Mouse (Mus musculus) adipocyte (in vitro differentiated cells): ENCODE data around the gene Mff.
A peak's percentile ranks its signal among the peaks of the same experiment; 100 is the strongest.

Experiments
- DNase-seq: peaks from one replicate; pipeline ENCODE4 v3.0.0-alpha.2; 2016; ENCODE audit warnings: low spot score

Gene Mff

GRCm38 (mm10) chr1:82724339-82725025, at the start of gene Mff:
Mff (plus strand) TSS chr1:82724890.
- DNase-seq: peak; percentile 96

GRCm38 (mm10) chr1:82686328-82686727, 38.4 kb upstream of the Mff start:
- no peak for DNase-seq

- no peak for DNase-seq
These were observed 37.8 kb upstream of the Mff start for GRCm38 (mm10) chr1:82686866-82687265.

GRCm38 (mm10) chr1:82687931-82688330, 36.8 kb upstream of the Mff start:
- DNase-seq: no peak

GRCm38 (mm10) chr1:82695915-82696314, 28.8 kb upstream of the Mff start:
- no peak for DNase-seq

- no peak for DNase-seq
These were observed 6.7 kb upstream of the Mff start for GRCm38 (mm10) chr1:82717816-82718512.

- DNase-seq: peak; percentile 84
These were observed 560 bp downstream of the Mff start for GRCm38 (mm10) chr1:82725026-82725874.

GRCm38 (mm10) chr1:82725875-82726185, 1.1 kb downstream of the Mff start:
- DNase-seq: no peak

GRCm38 (mm10) chr1:82726482-82726881, 1.8 kb downstream of the Mff start:
- DNase-seq: no peak

GRCm38 (mm10) chr1:82733357-82733756, 8.7 kb downstream of the Mff start:
- DNase-seq: no peak

GRCm38 (mm10) chr1:82738066-82738465, 13.4 kb downstream of the Mff start:
- DNase-seq: peak; percentile 23

- DNase-seq: no peak
These were observed 16.8 kb downstream of the Mff start for GRCm38 (mm10) chr1:82741539-82741938.

GRCm38 (mm10) chr1:82743962-82744361, 19.3 kb downstream of the Mff start:
- DNase-seq: no peak

GRCm38 (mm10) chr1:82746408-82746807, 21.7 kb downstream of the Mff start:
- DNase-seq: no peak

GRCm38 (mm10) chr1:82747714-82748452, 23.2 kb downstream of the Mff start:
- no peak for DNase-seq

GRCm38 (mm10) chr1:82759520-82759919, 34.8 kb downstream of the Mff start:
- DNase-seq: no peak

GRCm38 (mm10) chr1:82761454-82762169, 36.9 kb downstream of the Mff start:
- no peak for DNase-seq

- no peak for DNase-seq
These were observed 37.6 kb downstream of the Mff start for GRCm38 (mm10) chr1:82762274-82762673.

GRCm38 (mm10) chr1:82766227-82766626, 41.5 kb downstream of the Mff start:
- no peak for DNase-seq

GRCm38 (mm10) chr1:82766641-82767040, 42.0 kb downstream of the Mff start:
- DNase-seq: no peak

GRCm38 (mm10) chr1:82768269-82768668, 43.6 kb downstream of the Mff start, which contains the start of gene Tm4sf20:
Tm4sf20 (minus strand) TSS chr1:82768461.
- DNase-seq: no peak
